Mouse (Mus musculus): ENCODE data around the gene Plcb4. TPM values are rescaled to one million over a fixed set of nuclear protein-coding genes. Genes with fewer than 3 reads are reported as not detected.

The Plcb4 gene
- polyA plus RNA-seq, 1 experiment from 2014 or later = 12.4 TPM

GRCm38 (mm10) chr2:135761226-135761802 lies 102.5 kb downstream of the Plcb4 start:
- no peaks in the 10 kb centered on the region for H3K27me3 ChIP-seq (ENCODE audit: control insufficient read depth, insufficient read depth, low read length)
- H3K4me3 ChIP-seq (ENCODE audit: low read depth, low read length) = no peak overlapping the region
- ATAC-seq (ENCODE audit: insufficient number of reproducible peaks, low FRiP score, low TSS enrichment, low read depth) = no peak
- no peak overlapping the region for H3K9ac ChIP-seq (ENCODE audit: low read length)
- no peaks in the 10 kb centered on the region for H3K36me3 ChIP-seq (ENCODE audit: control insufficient read depth, insufficient read depth, low read length)
- 0 out of 2 replicates have a peak, but pooled peaks cover 2% of the 10 kb centered on the region for H3K4me1 ChIP-seq (ENCODE audit: control insufficient read depth, insufficient read depth, low read length)
- no peak overlapping the region for H3K27ac ChIP-seq (replicated peaks; ENCODE audit: low read depth, low read length)
- H3K4me2 ChIP-seq (ENCODE audit: low read depth, severe bottlenecking) = no peak overlapping the region
- H3K9me3 ChIP-seq (ENCODE audit: control insufficient read depth, low read length) = no peaks in the 10 kb centered on the region
- WGBS = 79% methylated on average over 8 of the region's 8 CpGs
- no peak for DNase-seq (ENCODE audit: low spot score)

GRCm38 (mm10) chr2:135764706-135765105 lies 105.9 kb downstream of the Plcb4 start:
- Histone ChIP-seq H3K36me3 (ENCODE audit: control insufficient read depth, insufficient read depth, low read length) (no peaks in the 10 kb centered on the region), H3K9ac (ENCODE audit: low read length) (no peak overlapping the region), H3K27me3 (ENCODE audit: control insufficient read depth, insufficient read depth, low read length) (no peaks in the 10 kb centered on the region), H3K4me1 (ENCODE audit: control insufficient read depth, insufficient read depth, low read length) (0 out of 2 replicates have a peak, but pooled peaks cover 2% of the 10 kb centered on the region), H3K27ac (replicated peaks; ENCODE audit: low read depth, low read length) (no peak overlapping the region), H3K4me2 (ENCODE audit: low read depth, severe bottlenecking) (no peak overlapping the region), H3K4me3 (ENCODE audit: low read depth, low read length) (no peak overlapping the region), H3K9me3 (ENCODE audit: control insufficient read depth, low read length) (no peaks in the 10 kb centered on the region)
- DNase-seq (ENCODE audit: low spot score) = no peak
- 80% methylated on average over 8 of the region's 8 CpGs for WGBS
- ATAC-seq (ENCODE audit: insufficient number of reproducible peaks, low FRiP score, low TSS enrichment, low read depth) = no peak

- Histone ChIP-seq H3K4me3 (ENCODE audit: low read depth, low read length) (no peak overlapping the region), H3K27ac (replicated peaks; ENCODE audit: low read depth, low read length) (no peak overlapping the region), H3K36me3 (ENCODE audit: control insufficient read depth, insufficient read depth, low read length) (no peaks in the 10 kb centered on the region), H3K9ac (ENCODE audit: low read length) (no peak overlapping the region), H3K4me1 (ENCODE audit: control insufficient read depth, insufficient read depth, low read length) (0 out of 2 replicates have a peak, but pooled peaks cover 2% of the 10 kb centered on the region), H3K9me3 (ENCODE audit: control insufficient read depth, low read length) (no peaks in the 10 kb centered on the region), H3K27me3 (ENCODE audit: control insufficient read depth, insufficient read depth, low read length) (no peaks in the 10 kb centered on the region), H3K4me2 (ENCODE audit: low read depth, severe bottlenecking) (no peak overlapping the region)
- WGBS = 82% methylated on average over 6 of the region's 6 CpGs
- no peak for DNase-seq (ENCODE audit: low spot score)
- ATAC-seq (ENCODE audit: insufficient number of reproducible peaks, low FRiP score, low TSS enrichment, low read depth) = no peak
Measured at GRCm38 (mm10) chr2:135766471-135767063, 107.8 kb downstream of the Plcb4 start.

- 79% methylated on average over 5 of the region's 5 CpGs for WGBS
- no peaks in the 10 kb centered on the region for H3K36me3 ChIP-seq (ENCODE audit: control insufficient read depth, insufficient read depth, low read length)
- H3K4me3 ChIP-seq (ENCODE audit: low read depth, low read length) = no peak overlapping the region
- H3K27ac ChIP-seq (replicated peaks; ENCODE audit: low read depth, low read length) = no peak overlapping the region
- H3K4me2 ChIP-seq (ENCODE audit: low read depth, severe bottlenecking) = no peak overlapping the region
- H3K27me3 ChIP-seq (ENCODE audit: control insufficient read depth, insufficient read depth, low read length) = no peaks in the 10 kb centered on the region
- 0 out of 2 replicates have a peak, but pooled peaks cover 2% of the 10 kb centered on the region for H3K4me1 ChIP-seq (ENCODE audit: control insufficient read depth, insufficient read depth, low read length)
- H3K9me3 ChIP-seq (ENCODE audit: control insufficient read depth, low read length) = no peaks in the 10 kb centered on the region
- H3K9ac ChIP-seq (ENCODE audit: low read length) = no peak overlapping the region
- ATAC-seq (ENCODE audit: insufficient number of reproducible peaks, low FRiP score, low TSS enrichment, low read depth) = no peak
- DNase-seq (ENCODE audit: low spot score) = no peak
Measured at GRCm38 (mm10) chr2:135767535-135767934, 108.7 kb downstream of the Plcb4 start.

GRCm38 (mm10) chr2:135769701-135770100 lies 110.9 kb downstream of the Plcb4 start:
- H3K4me1 ChIP-seq (ENCODE audit: control insufficient read depth, insufficient read depth, low read length) = 0 out of 2 replicates have a peak, but pooled peaks cover 9% of the 10 kb centered on the region
- DNase-seq (ENCODE audit: low spot score) (no peak), ATAC-seq (ENCODE audit: insufficient number of reproducible peaks, low FRiP score, low TSS enrichment, low read depth) (no peak)
- no peak overlapping the region for H3K9ac ChIP-seq (ENCODE audit: low read length)
- H3K36me3 ChIP-seq (ENCODE audit: control insufficient read depth, insufficient read depth, low read length) = no peaks in the 10 kb centered on the region
- no peak overlapping the region for H3K4me2 ChIP-seq (ENCODE audit: low read depth, severe bottlenecking)
- 73% methylated on average over 8 of the region's 8 CpGs for WGBS
- no peaks in the 10 kb centered on the region for H3K27me3 ChIP-seq (ENCODE audit: control insufficient read depth, insufficient read depth, low read length)
- no peak overlapping the region for H3K4me3 ChIP-seq (ENCODE audit: low read depth, low read length)
- no peak overlapping the region for H3K27ac ChIP-seq (replicated peaks; ENCODE audit: low read depth, low read length)
- no peaks in the 10 kb centered on the region for H3K9me3 ChIP-seq (ENCODE audit: control insufficient read depth, low read length)

- 90% methylated on average over 9 of the region's 9 CpGs for WGBS
- ATAC-seq (ENCODE audit: insufficient number of reproducible peaks, low FRiP score, low TSS enrichment, low read depth) (no peak), DNase-seq (ENCODE audit: low spot score) (no peak)
- Histone ChIP-seq H3K27ac (replicated peaks; ENCODE audit: low read depth, low read length) (no peak overlapping the region), H3K9me3 (ENCODE audit: control insufficient read depth, low read length) (no peaks in the 10 kb centered on the region), H3K27me3 (ENCODE audit: control insufficient read depth, insufficient read depth, low read length) (no peaks in the 10 kb centered on the region), H3K36me3 (ENCODE audit: control insufficient read depth, insufficient read depth, low read length) (no peaks in the 10 kb centered on the region), H3K9ac (ENCODE audit: low read length) (no peak overlapping the region), H3K4me3 (ENCODE audit: low read depth, low read length) (no peak overlapping the region), H3K4me2 (ENCODE audit: low read depth, severe bottlenecking) (no peak overlapping the region), H3K4me1 (ENCODE audit: control insufficient read depth, insufficient read depth, low read length) (0 out of 2 replicates have a peak, but pooled peaks cover 9% of the 10 kb centered on the region)
Measured at GRCm38 (mm10) chr2:135770226-135770625, 111.4 kb downstream of the Plcb4 start.

- 39% methylated on average over 10 of the region's 10 CpGs for WGBS
Measured at GRCm38 (mm10) chr2:135773194-135773972, 114.6 kb downstream of the Plcb4 start.

GRCm38 (mm10) chr2:135775026-135775425 lies 116.2 kb downstream of the Plcb4 start:
- 66% methylated on average over 4 of the region's 4 CpGs for WGBS
- H3K4me3 ChIP-seq (ENCODE audit: low read depth, low read length) = no peak overlapping the region
- H3K4me2 ChIP-seq (ENCODE audit: low read depth, severe bottlenecking) = no peak overlapping the region
- H3K9me3 ChIP-seq (ENCODE audit: control insufficient read depth, low read length) = no peaks in the 10 kb centered on the region
- DNase-seq (ENCODE audit: low spot score) (no peak), ATAC-seq (ENCODE audit: insufficient number of reproducible peaks, low FRiP score, low TSS enrichment, low read depth) (no peak)
- 0 out of 2 replicates have a peak, but pooled peaks cover 7% of the 10 kb centered on the region for H3K4me1 ChIP-seq (ENCODE audit: control insufficient read depth, insufficient read depth, low read length)
- H3K27ac ChIP-seq (replicated peaks; ENCODE audit: low read depth, low read length) = no peak overlapping the region
- H3K9ac ChIP-seq (ENCODE audit: low read length) = no peak overlapping the region
- H3K27me3 ChIP-seq (ENCODE audit: control insufficient read depth, insufficient read depth, low read length) = no peaks in the 10 kb centered on the region
- H3K36me3 ChIP-seq (ENCODE audit: control insufficient read depth, insufficient read depth, low read length) = no peaks in the 10 kb centered on the region

More at GRCm38 (mm10) chr2:135773194-135773972, 114.6 kb downstream of the Plcb4 start:
- ATAC-seq (ENCODE audit: insufficient number of reproducible peaks, low FRiP score, low TSS enrichment, low read depth) (peak; percentile 47; the same call in 1 of the 2 replicates), DNase-seq (ENCODE audit: low spot score) (no peak)
- H3K27me3 ChIP-seq (ENCODE audit: control insufficient read depth, insufficient read depth, low read length) = no peaks in the 10 kb centered on the region
- no peak overlapping the region for H3K27ac ChIP-seq (replicated peaks; ENCODE audit: low read depth, low read length)
- H3K4me3 ChIP-seq (ENCODE audit: low read depth, low read length) = no peak overlapping the region
- H3K4me2 ChIP-seq (ENCODE audit: low read depth, severe bottlenecking) = no peak overlapping the region
- H3K9me3 ChIP-seq (ENCODE audit: control insufficient read depth, low read length) = no peaks in the 10 kb centered on the region
- H3K36me3 ChIP-seq (ENCODE audit: control insufficient read depth, insufficient read depth, low read length) = no peaks in the 10 kb centered on the region
- 0 out of 2 replicates have a peak, but pooled peaks cover 7% of the 10 kb centered on the region for H3K4me1 ChIP-seq (ENCODE audit: control insufficient read depth, insufficient read depth, low read length)
- no peak overlapping the region for H3K9ac ChIP-seq (ENCODE audit: low read length)
